Mouse (Mus musculus): Measurements from ENCODE around the gene Gm10645.
A peak's percentile ranks its signal among the peaks of the same experiment; 100 is the strongest.

Gm10645 gene

GRCm38 (mm10) chr8:83169127-83169526 is 3.2 kb upstream of the Gm10645 start:
- DNase-seq (ENCODE audit: low read depth, low spot score) = no peak

DNA sequence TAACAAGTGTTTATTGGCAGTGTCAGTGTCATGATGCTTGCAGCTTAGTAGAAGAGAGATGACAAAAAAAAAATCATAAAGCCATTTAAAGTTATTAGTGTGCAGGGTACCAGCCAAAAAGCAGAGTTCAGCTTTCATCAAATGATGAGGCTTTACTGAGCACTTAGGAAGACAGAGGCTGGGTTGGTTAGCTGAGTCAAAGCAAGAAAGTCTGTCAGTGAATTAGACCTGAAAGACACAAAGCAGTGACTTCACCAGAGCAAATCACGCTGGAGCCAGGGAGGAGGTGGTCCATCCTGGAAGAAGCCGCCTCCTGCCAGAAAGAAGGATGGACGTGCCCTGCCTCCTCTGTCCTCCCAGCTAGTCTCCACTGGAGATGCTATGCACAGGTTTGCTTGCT is 2.0 kb upstream of the Gm10645 start:
- no peak for DNase-seq (ENCODE audit: low read depth, low spot score)

- DNase-seq (ENCODE audit: low read depth, low spot score) = peak; percentile 55
Measured at GRCm38 (mm10) chr8:83165235-83165930, 587 bp downstream of the Gm10645 start, which contains the start of gene Tbc1d9. Gene Tbc1d9 (plus strand): TSS chr8:83165352.

DNA sequence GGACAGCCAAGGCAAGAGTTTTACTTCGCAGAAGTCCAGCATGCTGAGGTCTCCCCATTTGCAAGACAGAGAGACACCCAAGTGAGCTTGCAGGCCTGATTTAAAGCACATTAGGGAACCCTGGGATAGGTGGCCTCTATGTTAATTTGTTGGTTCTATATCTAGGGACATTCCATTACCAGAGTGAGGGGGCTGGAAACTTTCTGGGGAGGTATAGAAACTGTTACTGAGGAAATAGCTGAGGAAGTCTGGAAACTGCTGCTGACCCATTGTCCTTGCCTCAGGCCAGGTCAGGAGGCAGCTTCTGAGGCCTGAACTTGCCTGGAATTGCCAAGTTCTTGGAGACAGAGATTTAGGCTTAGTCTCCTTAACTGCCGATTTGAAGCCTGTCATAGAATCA is 5.4 kb downstream of the Gm10645 start:
- DNase-seq (ENCODE audit: low read depth, low spot score) = no peak

GRCm38 (mm10) chr8:83159615-83160014 is 6.4 kb downstream of the Gm10645 start:
- no peak for DNase-seq (ENCODE audit: low read depth, low spot score)

GRCm38 (mm10) chr8:83158971-83159370 is 7.0 kb downstream of the Gm10645 start:
- DNase-seq (ENCODE audit: low read depth, low spot score) = no peak

- no peak for DNase-seq (ENCODE audit: low read depth, low spot score)
Measured at GRCm38 (mm10) chr8:83155110-83155509, 10.9 kb downstream of the Gm10645 start.

- DNase-seq (ENCODE audit: low read depth, low spot score) = no peak
Measured at GRCm38 (mm10) chr8:83152470-83152869, 13.5 kb downstream of the Gm10645 start.

- no peak for DNase-seq (ENCODE audit: low read depth, low spot score)
Measured at GRCm38 (mm10) chr8:83152055-83152454, 13.9 kb downstream of the Gm10645 start.

DNA sequence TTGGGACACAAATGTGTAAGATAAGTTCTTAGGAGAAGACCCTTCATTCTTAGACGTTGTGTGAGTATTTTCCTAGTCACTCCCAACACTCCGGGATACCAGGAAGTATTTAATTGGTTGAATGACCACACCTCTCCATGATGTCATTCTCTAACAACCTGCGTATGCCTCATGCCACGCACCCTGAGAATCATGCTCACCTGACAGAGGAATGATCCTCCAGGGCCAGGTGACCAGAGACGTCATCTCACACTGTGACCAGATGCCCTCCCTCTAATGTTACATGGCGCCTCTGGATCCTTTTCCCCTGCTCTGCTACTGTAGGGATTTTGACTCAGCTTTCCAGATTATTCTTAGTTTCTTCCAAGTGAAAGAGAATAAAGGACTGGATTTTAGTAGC is 16.8 kb downstream of the Gm10645 start:
- DNase-seq (ENCODE audit: low read depth, low spot score) = no peak

DNA sequence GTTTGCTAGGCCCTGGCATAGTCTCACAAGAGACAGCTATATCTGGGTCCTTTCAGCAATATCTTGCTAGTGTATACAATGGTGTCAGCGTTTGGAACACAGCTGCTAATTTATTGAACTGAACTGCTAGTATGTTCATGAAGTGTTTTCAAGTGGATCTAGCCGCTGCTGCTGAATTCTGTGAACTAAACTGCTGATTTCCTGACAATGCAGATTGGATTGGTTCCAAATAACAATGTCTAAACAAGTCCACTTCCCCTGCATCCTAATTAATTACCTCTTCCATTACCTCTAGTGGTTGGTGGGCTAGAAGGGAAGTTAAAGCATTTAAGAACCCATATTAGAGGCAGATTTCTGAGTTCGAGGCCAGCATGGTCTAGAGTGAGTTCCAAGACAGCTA is 20.5 kb downstream of the Gm10645 start:
- no peak for DNase-seq (ENCODE audit: low read depth, low spot score)

GRCm38 (mm10) chr8:83144601-83145000 is 21.4 kb downstream of the Gm10645 start:
- no peak for DNase-seq (ENCODE audit: low read depth, low spot score)

DNA sequence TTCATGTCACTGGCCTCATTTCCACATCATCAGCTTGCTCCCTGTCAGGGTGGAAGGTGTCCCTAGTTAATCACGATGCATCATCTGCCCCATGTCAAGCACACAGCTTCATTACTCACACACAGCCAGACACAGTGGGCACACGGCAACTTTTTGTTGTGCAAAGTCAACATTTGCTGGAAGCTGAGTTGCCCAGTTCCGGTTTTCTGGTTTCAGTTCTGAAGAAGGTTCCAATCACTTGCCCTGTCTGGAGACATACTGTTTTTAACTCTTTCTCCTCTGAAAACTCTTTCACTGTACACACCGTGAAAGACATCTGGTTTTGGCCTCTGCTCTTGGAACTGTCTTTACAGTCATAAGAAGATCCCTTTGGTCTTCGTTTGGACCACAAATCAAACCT is 24.6 kb downstream of the Gm10645 start:
- DNase-seq (ENCODE audit: low read depth, low spot score) = no peak

DNA sequence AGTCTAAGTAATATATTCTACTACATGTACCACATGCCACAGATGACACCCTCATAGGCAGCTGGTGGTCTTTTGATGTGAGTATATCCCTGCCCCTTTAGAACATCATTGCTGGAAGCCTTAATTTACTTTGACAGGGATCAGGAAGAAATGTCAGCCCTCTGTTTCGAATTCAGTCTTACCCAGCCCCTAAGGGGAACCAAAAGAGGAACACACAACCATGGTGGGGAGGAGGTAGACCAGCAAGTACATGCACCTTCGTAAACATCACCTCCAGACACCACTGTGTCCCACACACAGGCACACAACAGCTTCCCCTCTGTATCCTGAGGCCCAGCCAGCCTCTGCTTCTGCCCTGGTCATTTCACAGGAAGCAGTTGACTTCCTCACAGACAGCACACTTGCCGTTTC is 25.3 kb downstream of the Gm10645 start:
- no peak for DNase-seq (ENCODE audit: low read depth, low spot score)

DNA sequence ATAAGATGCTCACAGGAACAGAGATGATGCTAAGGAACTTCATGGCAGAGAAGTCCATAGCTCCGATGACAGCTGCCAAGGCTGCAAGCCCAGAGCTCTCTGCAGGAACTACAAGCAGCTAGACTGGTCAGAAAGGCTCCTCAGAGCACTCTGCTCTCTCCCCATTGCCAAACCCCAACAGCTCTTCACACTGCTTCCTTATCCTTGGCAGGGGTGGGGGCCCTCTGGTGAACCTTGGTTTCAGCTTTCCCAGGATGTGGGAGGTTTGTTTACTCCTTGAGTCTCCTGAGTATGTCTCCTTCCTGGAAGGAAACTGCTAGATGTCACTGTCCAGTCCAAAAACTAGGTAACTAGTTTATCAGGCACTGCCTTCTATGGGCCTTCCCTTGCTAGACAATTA is 25.9 kb downstream of the Gm10645 start:
- no peak for DNase-seq (ENCODE audit: low read depth, low spot score)

- DNase-seq (ENCODE audit: low read depth, low spot score) = no peak
Measured at GRCm38 (mm10) chr8:83135086-83135485, 30.9 kb downstream of the Gm10645 start.
